Mouse (Mus musculus): ENCODE results near the gene AY761185. TPM values are rescaled to one million over a fixed set of nuclear protein-coding genes. Genes with fewer than 3 reads are reported as not detected.

Gene AY761185
- polyA plus RNA-seq, 1 experiment = not detected

- Histone ChIP-seq H3K4me1 (ENCODE audit: control insufficient read depth, insufficient read depth, low read length) (no peaks in the 10 kb centered on the region), H3K9me3 (replicated peaks; ENCODE audit: control insufficient read depth, insufficient read depth, low read length, poor library complexity, severe bottlenecking) (no peaks in the 10 kb centered on the region), H3K9ac (ENCODE audit: low read depth, poor library complexity, severe bottlenecking) (no peak overlapping the region), H3K27ac (ENCODE audit: insufficient read depth, low read length) (no peak overlapping the region), H3K4me3 (ENCODE audit: low read depth, low read length) (no peak overlapping the region), H3K36me3 (ENCODE audit: control insufficient read depth, insufficient read depth, low read length, poor library complexity, severe bottlenecking) (no peaks in the 10 kb centered on the region), H3K27me3 (ENCODE audit: control insufficient read depth, insufficient read depth, low read length, poor library complexity, severe bottlenecking) (no peaks in the 10 kb centered on the region)
- no peak for TF ChIP-seq POLR2A (IDR thresholded peaks at IDR 0.05; ENCODE audit: insufficient read depth, low read length)
- no peak for TF ChIP-seq EP300 (IDR thresholded peaks at IDR 0.05; ENCODE audit: insufficient read depth, low read depth, low read length)
- no peak for TF ChIP-seq CTCF (IDR thresholded peaks at IDR 0.05; ENCODE audit: low read depth, low read length)
Measured at GRCm38 (mm10) chr8:20908256-20908655, 36.3 kb downstream of the AY761185 start.

- TF ChIP-seq CTCF (IDR thresholded peaks at IDR 0.05; ENCODE audit: low read depth, low read length) (no peak), EP300 (IDR thresholded peaks at IDR 0.05; ENCODE audit: insufficient read depth, low read depth, low read length) (no peak)
Measured at GRCm38 (mm10) chr8:20907119-20907518, 37.4 kb downstream of the AY761185 start.

GRCm38 (mm10) chr8:20902527-20902926, 42.0 kb downstream of the AY761185 start, which contains the start of gene Gm15056:
Gene Gm15056 (minus strand): TSS chr8:20902627.
- peaks cover 4% of the 10 kb centered on the region for H3K9me3 ChIP-seq (replicated peaks; ENCODE audit: control insufficient read depth, insufficient read depth, low read length, poor library complexity, severe bottlenecking)
- H3K36me3 ChIP-seq (ENCODE audit: control insufficient read depth, insufficient read depth, low read length, poor library complexity, severe bottlenecking) = no peaks in the 10 kb centered on the region
- H3K9ac ChIP-seq (ENCODE audit: low read depth, poor library complexity, severe bottlenecking) = no peak within 1 kb of the TSS
- H3K4me3 ChIP-seq (ENCODE audit: low read depth, low read length) = no peak within 1 kb of the TSS
- H3K27ac ChIP-seq (ENCODE audit: insufficient read depth, low read length) = no peak within 1 kb of the TSS
- no peak for TF ChIP-seq CTCF (IDR thresholded peaks at IDR 0.05; ENCODE audit: low read depth, low read length)
- TF ChIP-seq EP300 (IDR thresholded peaks at IDR 0.05; ENCODE audit: insufficient read depth, low read depth, low read length) = no peak
- no peak for TF ChIP-seq POLR2A (IDR thresholded peaks at IDR 0.05; ENCODE audit: insufficient read depth, low read length)
- peaks cover 2% of the 10 kb centered on the region; the same call in 1 of the 2 replicates for H3K27me3 ChIP-seq (ENCODE audit: control insufficient read depth, insufficient read depth, low read length, poor library complexity, severe bottlenecking)
- H3K4me1 ChIP-seq (ENCODE audit: control insufficient read depth, insufficient read depth, low read length) = no peaks in the 10 kb centered on the region

More at GRCm38 (mm10) chr8:20907119-20907518, 37.4 kb downstream of the AY761185 start:
- H3K27me3 ChIP-seq (ENCODE audit: control insufficient read depth, insufficient read depth, low read length, poor library complexity, severe bottlenecking) = no peaks in the 10 kb centered on the region
- H3K4me1 ChIP-seq (ENCODE audit: control insufficient read depth, insufficient read depth, low read length) = no peaks in the 10 kb centered on the region
- no peak overlapping the region for H3K4me3 ChIP-seq (ENCODE audit: low read depth, low read length)
- no peaks in the 10 kb centered on the region for H3K9me3 ChIP-seq (replicated peaks; ENCODE audit: control insufficient read depth, insufficient read depth, low read length, poor library complexity, severe bottlenecking)
- H3K36me3 ChIP-seq (ENCODE audit: control insufficient read depth, insufficient read depth, low read length, poor library complexity, severe bottlenecking) = no peaks in the 10 kb centered on the region
- H3K27ac ChIP-seq (ENCODE audit: insufficient read depth, low read length) = no peak overlapping the region
- no peak overlapping the region for H3K9ac ChIP-seq (ENCODE audit: low read depth, poor library complexity, severe bottlenecking)

Other genes starting within 250 kb of the AY761185 start
- not detected in 2 replicates for gene Defb33, start 52.0 kb downstream of the AY761185 start, polyA plus RNA-seq (2011; ENCODE audit: insufficient read depth, insufficient read length, low read depth, missing spikeins)
- gene Gm15056, start 42.1 kb downstream of the AY761185 start, polyA plus RNA-seq (2011; ENCODE audit: insufficient read depth, insufficient read length, low read depth, missing spikeins) = not detected in 2 replicates
- gene Gm6040, start 22.6 kb downstream of the AY761185 start, polyA plus RNA-seq (2011; ENCODE audit: insufficient read depth, insufficient read length, low read depth, missing spikeins) = not detected in 2 replicates
- not detected in 2 replicates for gene Defa21, start 80.8 kb upstream of the AY761185 start, polyA plus RNA-seq (2011; ENCODE audit: insufficient read depth, insufficient read length, low read depth, missing spikeins)
- gene Defa23, start 110.3 kb upstream of the AY761185 start, polyA plus RNA-seq (2011; ENCODE audit: insufficient read depth, insufficient read length, low read depth, missing spikeins) = not detected in 2 replicates
- not detected in 2 replicates for gene Defa35, start 120.3 kb upstream of the AY761185 start, polyA plus RNA-seq (2011; ENCODE audit: insufficient read depth, insufficient read length, low read depth, missing spikeins)
- not detected in 2 replicates for gene Defa25, start 139.7 kb upstream of the AY761185 start, polyA plus RNA-seq (2011; ENCODE audit: insufficient read depth, insufficient read length, low read depth, missing spikeins)
- not detected in 2 replicates for gene Gm14851, start 151.3 kb upstream of the AY761185 start, polyA plus RNA-seq (2011; ENCODE audit: insufficient read depth, insufficient read length, low read depth, missing spikeins)
- not detected in 2 replicates for gene Defa30, start 189.9 kb upstream of the AY761185 start, polyA plus RNA-seq (2011; ENCODE audit: insufficient read depth, insufficient read length, low read depth, missing spikeins)
- gene Defa22, start 217.6 kb upstream of the AY761185 start, polyA plus RNA-seq (2011; ENCODE audit: insufficient read depth, insufficient read length, low read depth, missing spikeins) = not detected in 2 replicates
- not detected in 2 replicates for gene Defa31, start 246.9 kb upstream of the AY761185 start, polyA plus RNA-seq (2011; ENCODE audit: insufficient read depth, insufficient read length, low read depth, missing spikeins)

All from ES-Bruce4 (cell line).